Mouse (Mus musculus): ENCODE measurements around the gene Armc9. TPM values are rescaled to one million over a fixed set of nuclear protein-coding genes. Genes with fewer than 3 reads are reported as not detected.
A peak's percentile ranks its signal among the peaks of the same experiment; 100 is the strongest.

Gene Armc9
- polyA plus RNA-seq, 1 experiment from 2014 or later = 19.1 TPM

GRCm38 (mm10) chr1:86240959-86241358, 86.4 kb downstream of the Armc9 start:
- H3K27me3 ChIP-seq (ENCODE audit: control insufficient read depth, insufficient read depth, low read length) = no peaks in the 10 kb centered on the region
- H3K9ac ChIP-seq (ENCODE audit: low read length) = no peak overlapping the region
- ATAC-seq (ENCODE audit: insufficient read depth, low FRiP score) = no peak
- H3K36me3 ChIP-seq (ENCODE audit: control insufficient read depth, insufficient read depth, low read length) = no peaks in the 10 kb centered on the region
- H3K4me1 ChIP-seq (ENCODE audit: control insufficient read depth, insufficient read depth, low read length) = 0 out of 2 replicates have a peak, but pooled peaks cover 4% of the 10 kb centered on the region
- H3K27ac ChIP-seq (ENCODE audit: low read length) = no peak overlapping the region
- H3K4me2 ChIP-seq (ENCODE audit: low read depth, low read length) = no peak overlapping the region
- WGBS = 28% methylated on average over 2 of the region's 2 CpGs
- no peak overlapping the region for H3K4me3 ChIP-seq (replicated peaks; ENCODE audit: low read length)
- no peaks in the 10 kb centered on the region for H3K9me3 ChIP-seq (replicated peaks; ENCODE audit: control insufficient read depth, low read length)

GRCm38 (mm10) chr1:86243490-86243889, 88.9 kb downstream of the Armc9 start:
- H3K36me3 ChIP-seq (ENCODE audit: control insufficient read depth, insufficient read depth, low read length) = no peaks in the 10 kb centered on the region
- ATAC-seq (ENCODE audit: insufficient read depth, low FRiP score) = no peak
- no peak overlapping the region for H3K4me3 ChIP-seq (replicated peaks; ENCODE audit: low read length)
- H3K9ac ChIP-seq (ENCODE audit: low read length) = no peak overlapping the region
- H3K9me3 ChIP-seq (replicated peaks; ENCODE audit: control insufficient read depth, low read length) = no peaks in the 10 kb centered on the region
- 62% methylated on average over 6 of the region's 6 CpGs for WGBS
- 0 out of 2 replicates have a peak, but pooled peaks cover 4% of the 10 kb centered on the region for H3K4me1 ChIP-seq (ENCODE audit: control insufficient read depth, insufficient read depth, low read length)
- H3K27ac ChIP-seq (ENCODE audit: low read length) = no peak overlapping the region
- H3K4me2 ChIP-seq (ENCODE audit: low read depth, low read length) = no peak overlapping the region
- H3K27me3 ChIP-seq (ENCODE audit: control insufficient read depth, insufficient read depth, low read length) = no peaks in the 10 kb centered on the region

DNA sequence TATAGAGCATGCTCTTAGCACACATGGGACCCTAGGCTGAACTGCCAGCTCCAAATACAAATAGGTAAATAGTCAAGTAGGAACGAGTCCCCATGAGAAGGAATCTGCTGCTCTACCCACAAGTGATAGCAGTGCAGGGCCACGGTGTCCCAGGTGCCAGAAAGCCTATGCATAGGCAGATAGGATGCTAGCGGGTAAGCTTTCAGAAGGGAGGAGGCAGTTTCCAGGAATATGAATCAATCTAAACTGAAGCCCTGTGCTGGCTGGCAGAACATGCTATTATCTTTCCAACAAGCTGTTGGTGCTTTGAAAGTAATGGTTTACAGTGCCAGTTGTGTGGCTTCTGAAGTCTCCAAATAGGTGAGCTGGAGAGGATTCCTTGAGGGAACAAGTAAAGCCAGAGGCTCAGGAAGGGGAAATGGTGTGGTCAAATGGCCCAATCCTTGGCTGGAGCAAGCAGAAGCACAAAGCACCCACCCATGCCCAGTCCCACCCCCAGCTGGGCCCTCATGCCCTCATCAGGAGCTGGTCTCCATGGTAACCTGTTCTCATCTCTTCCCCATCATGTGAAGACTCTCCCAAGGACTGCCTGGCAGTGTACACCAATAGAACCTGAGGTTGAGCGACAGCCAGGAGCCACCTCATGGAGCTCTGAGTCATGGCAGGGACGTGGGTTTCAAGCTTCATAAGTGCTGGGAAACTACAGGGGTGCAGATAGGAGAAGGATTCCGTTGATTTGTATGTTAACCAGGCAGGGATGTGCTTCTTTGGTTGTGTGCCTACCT, 90.9 kb downstream of the Armc9 start:
- no peak for ATAC-seq (ENCODE audit: insufficient read depth, low FRiP score)
- WGBS = 85% methylated on average over 6 of the region's 6 CpGs

DNA sequence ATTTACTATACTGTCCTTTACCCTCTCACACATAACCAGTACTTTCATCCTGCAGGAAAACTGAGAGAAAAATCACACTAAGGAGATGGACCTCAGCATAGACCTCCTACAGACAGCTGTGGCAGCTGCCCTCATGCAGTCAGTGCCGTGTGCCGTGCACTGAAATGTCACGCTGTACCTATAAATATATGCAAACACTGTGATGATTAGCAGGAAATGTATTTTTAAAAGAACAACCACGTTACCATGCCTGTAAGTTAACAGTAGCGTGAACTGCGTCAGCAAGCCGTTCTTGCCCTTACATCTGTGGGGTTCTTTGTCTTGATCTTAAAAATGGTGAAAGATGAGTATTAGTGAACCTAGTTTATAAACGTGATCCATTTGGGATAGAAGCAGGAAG, 98.8 kb downstream of the Armc9 start:
- Histone ChIP-seq H3K4me2 (ENCODE audit: low read depth, low read length) (no peak overlapping the region), H3K27me3 (ENCODE audit: control insufficient read depth, insufficient read depth, low read length) (no peaks in the 10 kb centered on the region), H3K27ac (ENCODE audit: low read length) (no peak overlapping the region), H3K9me3 (replicated peaks; ENCODE audit: control insufficient read depth, low read length) (no peaks in the 10 kb centered on the region), H3K4me1 (ENCODE audit: control insufficient read depth, insufficient read depth, low read length) (no peaks in the 10 kb centered on the region), H3K36me3 (ENCODE audit: control insufficient read depth, insufficient read depth, low read length) (no peaks in the 10 kb centered on the region), H3K4me3 (replicated peaks; ENCODE audit: low read length) (no peak overlapping the region), H3K9ac (ENCODE audit: low read length) (no peak overlapping the region)
- 80% methylated on average over 8 of the region's 8 CpGs for WGBS
- no peak for ATAC-seq (ENCODE audit: insufficient read depth, low FRiP score)

More for the DNA sequence above, 90.9 kb downstream of the Armc9 start:
- Histone ChIP-seq H3K36me3 (ENCODE audit: control insufficient read depth, insufficient read depth, low read length) (no peaks in the 10 kb centered on the region), H3K4me1 (ENCODE audit: control insufficient read depth, insufficient read depth, low read length) (0 out of 2 replicates have a peak, but pooled peaks cover 4% of the 10 kb centered on the region), H3K27ac (ENCODE audit: low read length) (no peak overlapping the region), H3K9me3 (replicated peaks; ENCODE audit: control insufficient read depth, low read length) (no peaks in the 10 kb centered on the region), H3K27me3 (ENCODE audit: control insufficient read depth, insufficient read depth, low read length) (no peaks in the 10 kb centered on the region), H3K4me3 (replicated peaks; ENCODE audit: low read length) (no peak overlapping the region), H3K4me2 (ENCODE audit: low read depth, low read length) (no peak overlapping the region), H3K9ac (ENCODE audit: low read length) (no peak overlapping the region)

DNA sequence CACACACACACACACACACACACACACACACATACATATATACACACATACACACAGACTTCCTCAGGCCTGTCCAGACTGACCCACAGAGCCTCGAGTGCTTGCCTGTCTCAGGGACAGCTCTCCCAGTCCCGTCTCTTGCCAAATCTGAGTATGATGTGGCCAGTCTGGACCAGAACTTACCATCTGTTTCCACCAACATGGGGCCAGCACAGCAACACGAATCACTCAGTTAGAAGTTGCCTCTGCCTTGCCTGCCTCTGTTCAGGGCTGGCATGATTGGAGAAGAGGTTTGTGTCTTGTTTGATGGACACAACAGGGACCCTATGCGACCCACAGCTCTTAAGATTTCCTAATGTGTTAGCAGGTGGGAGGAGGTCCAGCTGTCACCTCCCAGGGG, 101.7 kb downstream of the Armc9 start:
- H3K9me3 ChIP-seq (replicated peaks; ENCODE audit: control insufficient read depth, low read length) = no peaks in the 10 kb centered on the region
- no peak overlapping the region for H3K9ac ChIP-seq (ENCODE audit: low read length)
- no peaks in the 10 kb centered on the region for H3K4me1 ChIP-seq (ENCODE audit: control insufficient read depth, insufficient read depth, low read length)
- ATAC-seq (ENCODE audit: insufficient read depth, low FRiP score) = no peak
- H3K4me2 ChIP-seq (ENCODE audit: low read depth, low read length) = no peak overlapping the region
- no peak overlapping the region for H3K4me3 ChIP-seq (replicated peaks; ENCODE audit: low read length)
- WGBS = 65% methylated on average over 4 of the region's 4 CpGs
- H3K36me3 ChIP-seq (ENCODE audit: control insufficient read depth, insufficient read depth, low read length) = no peaks in the 10 kb centered on the region
- no peak overlapping the region for H3K27ac ChIP-seq (ENCODE audit: low read length)
- no peaks in the 10 kb centered on the region for H3K27me3 ChIP-seq (ENCODE audit: control insufficient read depth, insufficient read depth, low read length)

- WGBS = 87% methylated on average over 8 of the region's 8 CpGs
- Histone ChIP-seq H3K27me3 (ENCODE audit: control insufficient read depth, insufficient read depth, low read length) (no peaks in the 10 kb centered on the region), H3K36me3 (ENCODE audit: control insufficient read depth, insufficient read depth, low read length) (no peaks in the 10 kb centered on the region), H3K9me3 (replicated peaks; ENCODE audit: control insufficient read depth, low read length) (no peaks in the 10 kb centered on the region), H3K4me1 (ENCODE audit: control insufficient read depth, insufficient read depth, low read length) (no peaks in the 10 kb centered on the region), H3K4me3 (replicated peaks; ENCODE audit: low read length) (no peak overlapping the region), H3K9ac (ENCODE audit: low read length) (no peak overlapping the region), H3K4me2 (ENCODE audit: low read depth, low read length) (no peak overlapping the region), H3K27ac (ENCODE audit: low read length) (no peak overlapping the region)
- ATAC-seq (ENCODE audit: insufficient read depth, low FRiP score) = no peak
These were observed 102.6 kb downstream of the Armc9 start for GRCm38 (mm10) chr1:86257228-86257627.

DNA sequence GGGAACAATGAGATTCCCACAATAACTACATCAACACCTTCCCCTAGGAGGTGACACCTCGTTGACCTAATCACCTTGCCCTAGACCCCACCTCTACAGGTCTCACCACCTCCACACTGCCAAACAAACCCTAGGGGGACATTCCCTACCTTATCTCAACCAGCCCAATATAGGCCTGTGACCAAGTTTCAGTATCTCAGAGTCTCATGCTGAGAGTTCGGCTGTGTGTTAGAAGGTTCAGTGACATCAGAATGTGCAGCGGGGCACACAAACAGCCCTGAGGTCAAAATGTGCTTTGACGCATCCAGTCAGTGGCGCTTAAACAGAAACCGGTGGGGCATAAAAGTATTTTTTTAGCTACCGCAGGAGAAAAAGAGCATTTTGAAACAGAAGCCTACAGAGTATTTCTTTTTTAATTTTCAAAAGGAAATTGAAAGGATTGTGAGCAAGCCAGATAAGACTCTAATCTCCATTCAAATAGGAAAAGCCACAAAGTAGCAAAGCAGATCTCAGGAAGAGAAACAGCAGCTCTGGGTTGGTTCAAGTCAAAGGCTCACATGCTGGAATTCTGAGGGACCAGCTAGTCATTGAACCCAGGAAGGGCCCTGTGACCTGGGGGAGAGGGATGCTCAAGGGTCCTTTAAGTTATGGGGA, 103.7 kb downstream of the Armc9 start:
- 82% methylated on average over 7 of the region's 7 CpGs for WGBS
- Histone ChIP-seq H3K4me1 (ENCODE audit: control insufficient read depth, insufficient read depth, low read length) (no peaks in the 10 kb centered on the region), H3K4me2 (ENCODE audit: low read depth, low read length) (no peak overlapping the region), H3K9me3 (replicated peaks; ENCODE audit: control insufficient read depth, low read length) (no peaks in the 10 kb centered on the region), H3K27me3 (ENCODE audit: control insufficient read depth, insufficient read depth, low read length) (no peaks in the 10 kb centered on the region), H3K36me3 (ENCODE audit: control insufficient read depth, insufficient read depth, low read length) (no peaks in the 10 kb centered on the region), H3K4me3 (replicated peaks; ENCODE audit: low read length) (no peak overlapping the region), H3K9ac (ENCODE audit: low read length) (no peak overlapping the region), H3K27ac (ENCODE audit: low read length) (no peak overlapping the region)
- ATAC-seq (ENCODE audit: insufficient read depth, low FRiP score) = no peak

- 69% methylated on average over 7 of the region's 7 CpGs for WGBS
- H3K27me3 ChIP-seq (ENCODE audit: control insufficient read depth, insufficient read depth, low read length) = no peaks in the 10 kb centered on the region
- H3K9ac ChIP-seq (ENCODE audit: low read length) = no peak overlapping the region
- no peaks in the 10 kb centered on the region for H3K9me3 ChIP-seq (replicated peaks; ENCODE audit: control insufficient read depth, low read length)
- H3K4me1 ChIP-seq (ENCODE audit: control insufficient read depth, insufficient read depth, low read length) = no peaks in the 10 kb centered on the region
- H3K4me3 ChIP-seq (replicated peaks; ENCODE audit: low read length) = no peak overlapping the region
- H3K4me2 ChIP-seq (ENCODE audit: low read depth, low read length) = no peak overlapping the region
- no peaks in the 10 kb centered on the region for H3K36me3 ChIP-seq (ENCODE audit: control insufficient read depth, insufficient read depth, low read length)
- H3K27ac ChIP-seq (ENCODE audit: low read length) = no peak overlapping the region
- ATAC-seq (ENCODE audit: insufficient read depth, low FRiP score) = 0 out of 2 replicates have a peak, but pooled peaks have one; percentile 18
These were observed 109.2 kb downstream of the Armc9 start for GRCm38 (mm10) chr1:86263564-86264339.

DNA sequence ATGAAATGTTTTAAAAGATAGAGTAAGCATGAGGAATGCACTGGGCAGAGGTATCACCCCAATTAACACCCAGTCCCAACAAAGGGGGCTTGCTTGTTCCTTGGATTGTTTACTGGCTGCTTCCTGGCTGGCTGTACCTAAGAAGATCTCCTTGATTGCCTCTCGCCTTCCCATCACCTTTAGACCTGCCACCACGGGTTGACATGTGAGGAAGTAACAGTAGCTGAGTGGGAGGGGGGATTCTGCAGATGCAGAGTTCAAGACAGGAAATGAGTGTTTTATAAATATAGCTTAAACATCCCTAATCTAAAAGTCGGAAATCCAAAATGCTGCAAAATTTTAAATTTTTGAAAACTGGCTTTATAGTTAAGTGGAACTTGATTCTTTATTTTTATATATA, 110.5 kb downstream of the Armc9 start:
- Histone ChIP-seq H3K36me3 (ENCODE audit: control insufficient read depth, insufficient read depth, low read length) (no peaks in the 10 kb centered on the region), H3K27ac (ENCODE audit: low read length) (no peak overlapping the region), H3K4me1 (ENCODE audit: control insufficient read depth, insufficient read depth, low read length) (no peaks in the 10 kb centered on the region), H3K4me2 (ENCODE audit: low read depth, low read length) (no peak overlapping the region), H3K9me3 (replicated peaks; ENCODE audit: control insufficient read depth, low read length) (no peaks in the 10 kb centered on the region), H3K9ac (ENCODE audit: low read length) (no peak overlapping the region), H3K27me3 (ENCODE audit: control insufficient read depth, insufficient read depth, low read length) (no peaks in the 10 kb centered on the region), H3K4me3 (replicated peaks; ENCODE audit: low read length) (no peak overlapping the region)
- WGBS = 42% methylated on average over 3 of the region's 3 CpGs
- no peak for ATAC-seq (ENCODE audit: insufficient read depth, low FRiP score)

Data from stomach, embryonic 16.5 days (tissue).